ENCODE assay signal across 7 mouse cellular contexts in the genomic region with DNA sequence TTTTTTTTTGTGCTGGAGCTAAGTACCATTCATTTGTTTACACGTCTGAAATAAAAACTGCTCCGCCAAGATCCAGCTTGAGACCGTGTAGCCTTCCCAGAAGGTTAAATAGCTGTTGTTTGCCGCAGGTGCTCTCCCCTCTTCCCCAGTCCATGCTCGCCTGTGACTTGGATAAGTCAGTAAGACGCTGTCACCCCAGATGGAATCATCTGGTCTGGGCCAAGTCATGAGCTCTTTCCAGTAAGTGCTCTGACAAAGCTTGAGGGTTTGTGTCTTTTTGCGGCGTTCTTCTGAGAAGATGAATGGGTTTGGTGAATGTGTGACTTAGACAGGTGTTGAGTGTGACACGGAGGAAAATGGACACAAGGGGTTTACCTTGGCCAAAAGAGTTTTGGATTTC.
DNase-seq lines count a peak whose midpoint lies in the region; ATAC-seq and TF ChIP-seq lines count a peak whose summit lies in the region.

No protein-coding gene starts in this region.

- 0 out of 2 replicates have a peak, but pooled peaks cover 7% of the 10 kb centered on the region for H3K27me3 ChIP-seq in forebrain, embryonic 13.5 days
- no peaks in the 10 kb centered on the region for H3K27me3 ChIP-seq in intestine, postnatal 0 days (replicated peaks; ENCODE audit: control insufficient read depth, insufficient read depth, low read length)
- no peaks in the 10 kb centered on the region for H3K27me3 ChIP-seq in neural tube, embryonic 15.5 days (replicated peaks)

- ATAC-seq in forebrain, embryonic 13.5 days: 0 out of 2 replicates have a peak, but pooled peaks have one; percentile 30
- ATAC-seq in intestine, postnatal 0 days: no peak
- no peak for ATAC-seq in neural tube, embryonic 15.5 days (ENCODE audit: low FRiP score)
- ATAC-seq in inflammation-experienced regulatory T-cells, adult 6 months: no peak
- ATAC-seq in frontal cortex, adult (ENCODE audit: low TSS enrichment): no peak

- no peaks in the 10 kb centered on the region for H3K9me3 ChIP-seq in forebrain, embryonic 13.5 days (replicated peaks)
- H3K9me3 ChIP-seq in intestine, postnatal 0 days (ENCODE audit: control insufficient read depth): no peaks in the 10 kb centered on the region
- no peaks in the 10 kb centered on the region for H3K9me3 ChIP-seq in neural tube, embryonic 15.5 days (replicated peaks)

- TF ChIP-seq CTCF in layer of hippocampus, adult 2 months (conservative IDR thresholded peaks at IDR 0.05): no peak
- no peak for TF ChIP-seq CTCF in intestine, postnatal 0 days (IDR thresholded peaks at IDR 0.05; ENCODE audit: low read depth)

- H3K27ac ChIP-seq in layer of hippocampus, adult 2 months: peak overlapping the region; percentile 82
- H3K27ac ChIP-seq in forebrain, embryonic 13.5 days: peak overlapping the region; percentile 77
- H3K27ac ChIP-seq in intestine, postnatal 0 days (ENCODE audit: low read depth, low read length): no peak overlapping the region
- H3K27ac ChIP-seq in neural tube, embryonic 15.5 days (replicated peaks): peak overlapping the region; percentile 74

- no peak for DNase-seq in layer of hippocampus, adult 2 months (ENCODE audit: low spot score in 2 of 2)
- no peak for DNase-seq in layer of hippocampus, postnatal 14 days (ENCODE audit: low spot score in 2 of 2)

- WGBS in forebrain, embryonic 13.5 days: 5% methylated on average over 9 of the region's 9 CpGs
- 34% methylated on average over 9 of the region's 9 CpGs for WGBS in intestine, postnatal 0 days
- 10% methylated on average over 9 of the region's 9 CpGs for WGBS in neural tube, embryonic 15.5 days

- H3K4me1 ChIP-seq in forebrain, embryonic 13.5 days: peaks cover 41% of the 10 kb centered on the region
- H3K4me1 ChIP-seq in intestine, postnatal 0 days (replicated peaks; ENCODE audit: control insufficient read depth, insufficient read depth, low read length): 0 out of 2 replicates have a peak, but pooled peaks cover 4% of the 10 kb centered on the region
- H3K4me1 ChIP-seq in neural tube, embryonic 15.5 days: peaks cover 53% of the 10 kb centered on the region

- no peaks in the 10 kb centered on the region for H3K36me3 ChIP-seq in forebrain, embryonic 13.5 days (ENCODE audit: poor library complexity, severe bottlenecking)
- no peaks in the 10 kb centered on the region for H3K36me3 ChIP-seq in intestine, postnatal 0 days (ENCODE audit: control insufficient read depth, insufficient read depth)
- H3K36me3 ChIP-seq in neural tube, embryonic 15.5 days: no peaks in the 10 kb centered on the region

- H3K4me3 ChIP-seq in layer of hippocampus, adult 2 months: peak overlapping the region; percentile 62
- peak overlapping the region; percentile 59 for H3K4me3 ChIP-seq in forebrain, embryonic 13.5 days
- peak overlapping the region; percentile 34 for H3K4me3 ChIP-seq in intestine, postnatal 0 days (ENCODE audit: low read depth, low read length)
- peak overlapping the region; percentile 58 for H3K4me3 ChIP-seq in neural tube, embryonic 15.5 days (replicated peaks)

- H3K9ac ChIP-seq in forebrain, embryonic 13.5 days: peak overlapping the region; percentile 81
- no peak overlapping the region for H3K9ac ChIP-seq in intestine, postnatal 0 days (ENCODE audit: low read depth, low read length)
- H3K9ac ChIP-seq in neural tube, embryonic 15.5 days (replicated peaks): peak overlapping the region; percentile 61

- peak overlapping the region; percentile 78 for H3K4me2 ChIP-seq in forebrain, embryonic 13.5 days
- H3K4me2 ChIP-seq in intestine, postnatal 0 days (replicated peaks; ENCODE audit: low read depth): peak overlapping the region; percentile 75
- peak overlapping the region; percentile 84 for H3K4me2 ChIP-seq in neural tube, embryonic 15.5 days
